Mouse (Mus musculus): ENCODE measurements around the gene Mdfic.

Mdfic gene

DNA sequence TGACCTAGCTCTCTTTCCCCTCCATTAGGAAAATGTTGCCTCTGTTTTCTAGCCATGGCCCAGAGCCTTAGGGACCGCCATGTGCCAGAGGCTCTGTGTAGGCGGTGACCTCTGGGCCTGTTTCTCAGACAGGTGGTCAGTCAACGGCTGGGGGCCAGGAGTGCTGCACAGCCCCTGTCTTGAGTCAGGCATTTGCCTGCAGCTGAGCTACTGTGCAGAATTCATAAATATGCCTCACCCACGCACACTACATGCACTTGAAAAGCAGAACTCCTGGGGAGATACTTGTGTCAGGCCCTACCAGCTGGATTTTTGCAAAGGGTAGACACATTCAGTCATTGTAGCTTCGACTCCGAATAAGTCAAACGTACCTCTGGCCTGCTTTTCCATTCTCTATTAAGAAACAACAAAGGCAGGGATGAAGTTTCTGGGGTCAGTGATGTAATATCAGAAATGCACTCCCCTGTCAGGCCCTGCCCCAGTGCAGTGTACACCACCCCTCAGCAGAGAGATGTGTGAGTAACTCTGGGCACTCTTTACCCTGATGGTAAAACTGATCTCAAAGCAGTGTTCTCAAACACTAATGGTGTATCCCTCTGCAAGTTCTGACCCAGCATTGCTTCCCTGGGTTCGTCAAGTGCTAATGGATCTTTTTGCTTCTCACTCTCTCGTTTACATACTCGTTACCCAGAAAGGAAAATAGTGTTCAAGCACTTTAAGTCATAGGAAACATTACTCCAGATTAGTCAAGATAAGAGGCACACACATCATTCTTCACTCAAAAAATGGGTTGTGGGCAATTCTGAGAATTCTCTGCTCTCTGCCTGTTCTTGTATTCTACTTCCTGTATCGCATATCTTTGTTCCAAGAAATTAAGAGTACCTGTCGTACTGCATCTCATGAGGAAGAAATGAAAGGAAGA, 72.5 kb downstream of the Mdfic start:
- DNase-seq (ENCODE audit: low read depth, low spot score), result peak; percentile 52

DNA sequence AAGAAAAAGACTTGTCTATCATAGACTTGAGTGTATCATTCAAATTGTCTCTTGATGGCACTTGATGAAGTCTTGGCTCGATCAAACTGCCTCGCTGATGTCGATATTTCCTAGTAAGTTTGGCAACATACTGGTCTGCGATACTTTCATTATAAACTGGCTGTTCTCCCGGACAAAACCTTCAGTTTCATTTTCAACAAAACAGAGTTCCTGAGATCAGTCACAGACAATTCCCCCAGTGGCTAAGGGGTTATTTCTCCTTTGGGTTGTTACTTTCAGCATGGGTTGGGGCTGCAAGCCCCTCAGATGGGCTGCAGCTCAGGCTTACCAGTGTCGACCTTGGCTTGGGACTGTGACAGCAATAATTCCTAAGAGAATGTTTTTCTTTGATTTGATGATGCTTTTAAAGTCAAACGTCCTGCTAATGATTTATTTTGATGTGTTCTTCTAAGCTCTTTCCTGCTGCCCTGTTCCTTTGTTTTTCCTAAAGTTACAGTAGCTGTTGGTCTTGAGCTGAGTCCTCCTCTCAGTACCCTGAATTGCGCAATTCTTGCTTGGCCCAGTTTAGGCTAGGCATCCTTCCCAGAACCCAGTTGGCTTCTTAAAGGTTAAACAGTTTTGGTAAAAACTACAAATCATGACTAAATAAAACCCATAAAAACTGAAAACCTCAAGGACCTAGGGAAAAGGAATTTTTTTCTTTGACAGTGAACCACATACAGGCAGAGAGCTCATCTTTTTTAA, 73.3 kb downstream of the Mdfic start:
- DNase-seq (ENCODE audit: low read depth, low spot score), result peak; percentile 67

DNA sequence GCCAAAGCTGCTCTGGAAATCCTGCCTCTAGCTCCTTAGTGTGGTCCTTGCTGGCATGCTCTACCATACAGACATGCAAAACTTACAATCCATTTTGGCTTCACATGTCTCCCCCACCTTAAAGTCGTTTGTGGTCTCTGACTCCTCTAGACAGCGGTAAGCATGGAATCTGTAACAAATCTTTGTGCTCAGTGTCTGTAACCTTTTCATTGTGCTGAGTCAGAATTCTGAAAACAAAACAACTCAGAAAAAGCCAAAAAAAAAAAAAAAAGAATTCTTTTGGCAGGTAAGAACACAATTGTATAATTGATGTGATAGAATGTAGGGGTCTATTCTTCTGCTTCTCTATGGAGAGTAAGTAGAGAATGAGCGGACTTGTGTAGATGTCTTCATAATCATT, 74.3 kb downstream of the Mdfic start:
- no peak for DNase-seq (ENCODE audit: low read depth, low spot score)

DNA sequence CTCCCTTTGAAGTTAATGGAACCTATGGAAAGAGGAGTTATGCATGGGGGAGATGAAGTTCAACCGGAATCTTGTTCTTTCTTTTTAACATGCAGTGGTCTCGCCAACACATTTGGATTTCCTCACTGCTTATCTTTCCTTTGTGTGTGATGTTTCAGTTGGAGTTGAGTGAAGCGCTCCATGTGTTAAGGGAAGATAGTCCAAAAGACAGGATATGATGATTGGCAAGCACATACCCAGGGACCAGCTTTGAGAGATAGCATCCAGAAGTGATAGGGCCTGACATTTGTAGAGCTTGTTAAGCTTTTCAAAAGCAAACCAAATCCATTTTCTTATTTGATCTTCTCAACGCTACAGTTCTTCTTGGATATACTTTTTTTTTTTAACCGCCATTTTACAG, 86.9 kb downstream of the Mdfic start:
- DNase-seq (ENCODE audit: low read depth, low spot score), result no peak

DNA sequence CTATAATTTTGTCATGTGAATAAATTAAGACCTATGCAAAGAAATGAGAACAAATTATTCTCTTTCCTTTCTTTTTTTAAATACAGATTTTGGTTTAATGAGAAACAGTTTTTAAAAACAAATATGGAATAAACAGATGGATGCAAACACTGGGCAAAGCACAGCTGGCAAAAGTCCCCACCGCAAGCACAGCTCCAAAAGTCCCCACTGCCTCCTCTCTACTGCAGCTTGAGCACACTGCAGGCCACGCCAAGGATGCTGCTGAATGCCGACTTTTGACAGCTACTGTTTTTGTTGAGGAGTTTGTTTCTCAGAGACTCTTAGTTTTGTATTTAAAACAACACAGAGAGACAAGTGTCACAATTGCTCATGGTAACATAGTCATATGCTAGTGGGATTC, 104.8 kb downstream of the Mdfic start:
- no peak for DNase-seq (ENCODE audit: low read depth, low spot score)

DNA sequence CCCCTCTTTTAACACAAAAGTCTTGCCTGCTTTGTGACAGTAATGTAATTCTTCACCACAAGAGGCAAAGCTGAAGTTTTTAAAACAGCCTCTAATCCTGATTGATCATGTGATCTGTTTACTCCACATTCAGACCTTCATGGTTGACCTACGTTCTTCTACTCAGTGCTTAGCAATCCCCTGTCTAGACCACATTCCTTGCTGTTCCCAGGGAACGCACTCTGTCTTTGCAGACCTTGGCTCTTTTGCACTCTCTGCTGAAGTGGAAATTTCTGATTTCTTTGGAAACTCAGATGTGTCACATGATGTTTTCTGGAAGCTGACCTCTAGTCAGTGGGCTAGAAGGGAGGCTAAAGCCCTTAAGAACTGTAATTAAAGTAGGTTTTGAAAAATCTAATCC, 109.4 kb downstream of the Mdfic start:
- DNase-seq (ENCODE audit: low read depth, low spot score), result no peak

DNA sequence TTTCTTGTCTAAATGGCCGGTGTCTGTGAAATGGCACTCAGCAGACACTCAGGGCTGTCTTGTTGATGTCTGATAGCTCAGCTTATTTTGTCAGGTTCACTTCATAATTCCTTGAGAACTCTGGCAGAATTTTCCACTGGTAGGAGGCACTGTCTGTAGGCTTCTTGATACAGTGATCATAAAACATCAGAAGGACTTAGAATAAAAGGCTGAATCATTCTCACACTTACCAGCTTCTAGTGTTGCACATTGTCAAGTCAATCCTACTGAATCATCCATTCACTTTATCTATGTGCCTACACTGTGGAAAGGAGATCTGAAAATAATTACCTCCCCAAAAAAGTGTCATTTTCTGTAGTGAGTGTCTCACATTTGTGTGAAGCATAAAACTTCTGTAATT, 110.2 kb downstream of the Mdfic start:
- DNase-seq (ENCODE audit: low read depth, low spot score), result no peak

DNA sequence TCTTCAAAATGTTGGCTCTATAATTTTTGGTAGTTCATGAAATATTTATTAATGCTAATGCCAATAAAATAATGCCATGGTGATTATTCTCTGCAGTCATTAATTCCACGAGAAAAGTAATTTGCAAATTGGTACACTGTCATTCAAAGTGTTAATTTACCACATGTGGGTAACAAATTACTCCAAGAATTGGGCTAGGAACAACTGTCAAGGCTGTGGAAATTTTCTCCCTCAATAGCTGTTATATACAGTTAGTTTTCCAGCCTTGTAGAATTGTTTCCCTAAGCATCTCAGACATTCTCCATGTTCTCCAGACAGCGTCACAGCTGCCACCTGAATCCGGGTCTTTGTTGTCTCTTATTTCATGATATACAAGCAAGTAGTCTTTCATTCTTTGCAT, 117.2 kb downstream of the Mdfic start:
- DNase-seq (ENCODE audit: low read depth, low spot score), result no peak

DNA sequence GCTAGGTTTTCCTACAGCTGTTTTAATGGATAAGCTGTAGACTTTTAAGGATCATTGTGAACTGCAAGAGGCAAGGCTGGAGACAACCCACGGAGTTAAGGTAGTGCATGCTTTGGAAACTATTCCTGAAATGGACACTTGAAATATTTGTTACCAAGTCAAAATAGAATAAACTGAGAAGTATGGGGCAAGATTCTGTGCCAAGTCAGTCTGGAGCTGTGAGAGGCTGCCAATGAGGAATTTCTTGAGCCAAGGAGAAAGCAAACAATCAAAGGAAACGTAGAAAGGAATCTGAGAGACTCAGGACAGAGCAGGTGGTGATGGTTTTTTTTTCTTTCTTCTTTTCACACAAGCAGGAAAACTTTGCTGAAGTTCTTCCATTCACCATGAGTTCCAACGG, 119.4 kb downstream of the Mdfic start:
- no peak for DNase-seq (ENCODE audit: low read depth, low spot score)

DNA sequence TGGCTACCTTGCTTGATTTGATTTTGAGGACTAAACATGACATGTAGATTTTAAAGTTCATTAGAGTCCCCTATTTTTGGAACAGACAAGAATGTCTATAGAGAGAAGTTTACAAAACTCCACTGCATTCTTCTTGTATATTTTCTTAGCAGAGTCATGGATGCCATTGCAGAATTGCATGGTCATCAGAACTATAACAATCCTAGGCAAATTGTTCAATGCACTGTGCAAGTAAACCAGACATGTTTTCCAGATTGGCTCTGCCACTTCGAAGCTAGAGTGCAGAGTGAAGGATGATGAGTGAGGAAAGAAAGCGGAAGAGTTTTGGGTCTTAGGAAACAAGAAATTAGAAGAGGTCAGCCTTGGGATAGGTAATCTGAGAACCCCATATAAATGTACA, 120.0 kb downstream of the Mdfic start:
- DNase-seq (ENCODE audit: low read depth, low spot score), result no peak

DNA sequence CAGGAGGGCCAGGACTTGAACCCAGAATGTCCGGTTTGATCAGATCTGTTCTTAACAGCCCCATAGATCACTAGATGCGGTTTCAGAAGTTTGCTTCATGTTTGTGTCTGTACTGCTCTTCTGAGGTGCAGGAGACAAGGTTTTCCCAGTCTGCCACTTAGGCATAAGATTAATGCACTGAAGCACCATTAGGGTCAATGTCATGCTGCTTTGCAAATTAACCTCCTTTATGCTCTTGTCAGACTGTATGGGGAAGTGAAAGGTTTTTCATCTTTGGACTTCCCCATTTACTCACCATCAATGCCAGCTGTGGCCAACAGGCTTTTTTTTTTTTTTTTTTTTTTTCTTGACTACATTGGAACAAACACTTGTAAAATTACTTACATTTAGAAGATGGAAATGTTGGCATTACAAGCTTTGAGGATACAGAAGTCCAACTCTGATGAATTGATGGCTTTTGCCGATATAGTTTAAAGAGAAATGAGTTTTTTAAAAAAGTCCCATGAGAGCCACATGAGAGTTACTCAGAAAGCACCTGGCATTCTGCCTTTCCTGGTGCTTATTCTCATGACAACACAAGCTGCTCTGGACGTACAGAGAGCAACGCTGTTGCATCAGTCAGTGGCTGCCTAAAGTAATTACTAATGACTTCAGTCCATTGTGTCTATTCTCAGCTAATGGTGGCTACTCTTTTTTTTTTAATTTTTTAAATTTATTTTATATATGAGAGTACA, 121.2 kb downstream of the Mdfic start:
- DNase-seq (ENCODE audit: low read depth, low spot score), result peak; percentile 91

DNA sequence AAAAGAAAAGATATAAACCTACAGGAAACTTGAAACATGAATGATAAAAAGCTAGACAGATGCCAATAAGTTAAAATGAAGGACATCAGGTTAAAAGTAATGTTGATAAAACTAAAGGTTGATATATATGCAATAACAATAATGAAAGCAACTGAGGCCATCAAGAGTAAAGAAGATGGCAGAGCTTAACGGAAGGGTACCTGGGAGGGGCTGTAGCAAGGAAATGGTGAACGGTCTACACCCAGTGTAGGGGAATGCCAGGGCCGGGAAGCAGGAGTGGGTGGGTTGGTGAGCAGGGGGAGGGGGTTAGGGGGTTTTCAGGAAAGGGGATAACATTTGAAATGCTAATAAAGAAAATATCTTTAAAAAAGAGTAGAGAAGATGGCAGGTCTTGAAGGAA, 122.8 kb downstream of the Mdfic start:
- DNase-seq (ENCODE audit: low read depth, low spot score), result no peak

DNA sequence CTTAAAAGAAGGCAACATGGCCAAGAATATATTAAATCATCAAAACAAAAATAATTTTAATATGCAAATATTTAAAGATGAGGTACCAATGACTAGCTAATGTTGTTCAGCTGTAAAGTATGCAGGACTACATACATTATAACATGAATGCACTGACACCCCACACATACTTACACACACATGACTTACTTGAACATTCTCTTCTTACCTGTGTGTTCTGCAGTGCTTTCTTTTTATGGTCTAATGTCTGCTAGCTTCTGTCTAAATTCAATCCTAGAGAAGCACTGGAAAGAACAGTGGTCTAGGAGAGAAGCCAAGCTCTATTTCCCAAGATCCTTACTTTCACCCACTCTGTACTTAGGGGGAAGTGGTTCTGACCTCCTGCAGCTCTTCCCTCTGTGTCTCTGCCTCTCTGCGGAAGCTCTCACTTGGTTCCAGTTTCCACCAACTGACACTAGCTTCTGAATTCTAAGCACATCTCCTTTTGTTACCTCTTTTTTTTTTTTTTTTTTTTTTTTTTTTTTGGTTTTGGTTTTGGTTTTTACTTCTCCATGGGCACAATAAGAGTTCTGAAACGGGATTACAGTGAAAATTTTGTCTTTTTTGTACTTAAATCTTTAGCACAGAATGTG, 125.4 kb downstream of the Mdfic start:
- DNase-seq (ENCODE audit: low read depth, low spot score), result peak; percentile 83

Measured in A20 (cell line).